Mouse (Mus musculus) MEL (cell line): Measurements from ENCODE around the gene Hmox1. TPM values are rescaled to one million over a fixed set of nuclear protein-coding genes. Genes with fewer than 3 reads are reported as not detected.

Experiments
- DNase-seq: peaks from one replicate; pipeline ENCODE4 v3.0.0; 2011; ENCODE audit warnings: low read depth, low spot score
- H3K27ac ChIP-seq: 2 replicates; pipeline ENCODE4 v1.5.1; 2012; ENCODE audit warnings: low read depth, mild to moderate bottlenecking, control low read depth, low read length, moderate library complexity; ENCODE audit not compliant: control insufficient read depth
- H3K27me3 ChIP-seq, 2 experiments: fragments of 150-350 bp in 1 of 2; sonication (generic) in 1 of 2; 2 replicates each; pipeline ENCODE4 v1.6.1; 2012; ENCODE audit warnings: low read length in 2 of 2, mild to moderate bottlenecking in 2 of 2, improper control_type of control experiment in 1 of 2, moderate library complexity in 1 of 2; ENCODE audit not compliant: insufficient read depth in 2 of 2, control insufficient read depth in 1 of 2
- H3K36me3 ChIP-seq, 2 experiments: 2 replicates each; pipeline ENCODE4 v1.6.1; 2012 to 2014; ENCODE audit warnings: low read length in 2 of 2, improper control_type of control experiment in 1 of 2, inconsistent platforms in 1 of 2, mild to moderate bottlenecking in 1 of 2; ENCODE audit not compliant: insufficient read depth in 2 of 2, control insufficient read depth in 1 of 2
- H3K4me1 ChIP-seq, 2 experiments: fragments of 150-350 bp in 1 of 2; sonication (generic) in 1 of 2; 2 replicates each; pipeline ENCODE4 v1.6.1; 2012; ENCODE audit warnings: low read length in 2 of 2, improper control_type of control experiment in 1 of 2, mild to moderate bottlenecking in 1 of 2; ENCODE audit not compliant: insufficient read depth in 2 of 2, control insufficient read depth in 1 of 2
- H3K4me3 ChIP-seq, 2 experiments: fragments of 150-350 bp in 1 of 2; sonication (generic) in 1 of 2; 2 replicates each; pipeline ENCODE4 v1.5.1; 2012; ENCODE audit warnings: low read depth in 2 of 2, low read length in 2 of 2, mild to moderate bottlenecking in 2 of 2, moderate library complexity in 2 of 2, control low read depth in 1 of 2, improper control_type of control experiment in 1 of 2; ENCODE audit not compliant: control insufficient read depth in 1 of 2, insufficient read depth in 1 of 2
- H3K79me2 ChIP-seq: 2 replicates; pipeline ENCODE4 v1.6.1; 2012; ENCODE audit warnings: mild to moderate bottlenecking, low read length, moderate library complexity; ENCODE audit not compliant: control insufficient read depth, poor library complexity, insufficient read depth
- H3K9ac ChIP-seq: 2 replicates; pipeline ENCODE4 v1.6.1; 2012; ENCODE audit warnings: low read depth, mild to moderate bottlenecking, control low read depth, low read length, moderate library complexity; ENCODE audit not compliant: control insufficient read depth, poor library complexity, severe bottlenecking
- H3K9me3 ChIP-seq: fragments of 150-350 bp; sonication (generic); replicated peaks from 2 replicates; pipeline ENCODE4 v1.6.1; 2012; ENCODE audit warnings: mild to moderate bottlenecking, low read length, improper control_type of control experiment, moderate library complexity; ENCODE audit not compliant: insufficient read depth
- BHLHE40 ChIP-seq: IDR thresholded peaks from 2 replicates; pipeline ENCODE4 v1.6.1; 2012; ENCODE audit warnings: low read depth, mild to moderate bottlenecking, inconsistent platforms, low read length, improper control_type of control experiment, borderline replicate concordance
- CHD1 ChIP-seq: IDR thresholded peaks from 2 replicates; pipeline ENCODE4 v1.6.1; 2012; ENCODE audit warnings: low read depth, mild to moderate bottlenecking, inconsistent platforms, low read length, improper control_type of control experiment
- EP300 ChIP-seq, 2 experiments: IDR thresholded peaks; 2 replicates each; pipeline ENCODE4 v1.6.1; 2011; ENCODE audit warnings: improper control_type of control experiment in 2 of 2, low read length in 2 of 2, low read depth in 1 of 2, mild to moderate bottlenecking in 1 of 2
- GABPA ChIP-seq: IDR thresholded peaks from 2 replicates; pipeline ENCODE4 v1.6.1; 2012; ENCODE audit warnings: low read depth, mild to moderate bottlenecking, inconsistent platforms, low read length, improper control_type of control experiment, moderate library complexity
- GATA1 ChIP-seq: IDR thresholded peaks from 2 replicates; pipeline ENCODE4 v1.6.1; 2011; ENCODE audit warnings: low read depth, low read length, improper control_type of control experiment
- HCFC1 ChIP-seq: IDR thresholded peaks from 2 replicates; pipeline ENCODE4 v1.6.1; 2012; ENCODE audit warnings: low read depth, mild to moderate bottlenecking, inconsistent platforms, low read length, improper control_type of control experiment, moderate library complexity
- KAT2A ChIP-seq: conservative IDR thresholded peaks from 2 replicates; pipeline ENCODE4 v1.6.1; 2012; ENCODE audit warnings: low read depth, low read length, improper control_type of control experiment, inconsistent platforms
- MAZ ChIP-seq: IDR thresholded peaks from 2 replicates; pipeline ENCODE4 v1.6.1; 2012; ENCODE audit warnings: low read depth, mild to moderate bottlenecking, inconsistent platforms, low read length, improper control_type of control experiment
- MXI1 ChIP-seq: IDR thresholded peaks from 2 replicates; pipeline ENCODE4 v1.6.1; 2011; ENCODE audit warnings: mild to moderate bottlenecking, low read depth, low read length, improper control_type of control experiment
- MYB ChIP-seq: IDR thresholded peaks from 2 replicates; pipeline ENCODE4 v1.6.1; 2011; ENCODE audit warnings: mild to moderate bottlenecking, low read depth, low read length, improper control_type of control experiment
- MYC ChIP-seq: IDR thresholded peaks from 2 replicates; pipeline ENCODE4 v1.6.1; 2011; ENCODE audit warnings: low read depth, mild to moderate bottlenecking, low read length, improper control_type of control experiment, moderate library complexity
- POLR2A ChIP-seq, 2 experiments: IDR thresholded peaks; 2 replicates each; pipeline ENCODE4 v1.6.1; 2011 to 2012; ENCODE audit warnings: low read length in 2 of 2, mild to moderate bottlenecking in 2 of 2, control low read depth in 1 of 2, improper control_type of control experiment in 1 of 2, low read depth in 1 of 2, moderate library complexity in 1 of 2; ENCODE audit not compliant: control insufficient read depth in 1 of 2, insufficient read depth in 1 of 2, poor library complexity in 1 of 2
- RCOR1 ChIP-seq: IDR thresholded peaks from 2 replicates; pipeline ENCODE4 v1.6.1; 2012; ENCODE audit warnings: low read depth, mild to moderate bottlenecking, inconsistent platforms, low read length, improper control_type of control experiment
- TAL1 ChIP-seq: IDR thresholded peaks from 2 replicates; pipeline ENCODE4 v1.6.1; 2012; ENCODE audit warnings: mild to moderate bottlenecking, inconsistent platforms, low read length, moderate library complexity, mixed read lengths
- TBP ChIP-seq: IDR thresholded peaks from 2 replicates; pipeline ENCODE4 v1.8.0; 2011; ENCODE audit warnings: low read depth, low read length, improper control_type of control experiment
- UBTF ChIP-seq: IDR thresholded peaks from 2 replicates; pipeline ENCODE4 v1.6.1; 2012; ENCODE audit warnings: low read depth, mild to moderate bottlenecking, inconsistent platforms, low read length, improper control_type of control experiment, moderate library complexity, borderline replicate concordance; ENCODE audit not compliant: insufficient read depth
- USF2 ChIP-seq, 2 experiments: IDR thresholded peaks; 2 replicates each; pipeline ENCODE4 v1.6.1; 2011 to 2012; ENCODE audit warnings: improper control_type of control experiment in 2 of 2, low read length in 2 of 2, borderline replicate concordance in 1 of 2, inconsistent platforms in 1 of 2, low read depth in 1 of 2, mild to moderate bottlenecking in 1 of 2; ENCODE audit not compliant: insufficient read depth in 1 of 2
- ZNF384 ChIP-seq: IDR thresholded peaks from 2 replicates; pipeline ENCODE4 v1.6.1; 2012; ENCODE audit warnings: low read depth, mild to moderate bottlenecking, inconsistent platforms, low read length, improper control_type of control experiment
- polyA plus RNA-seq, 2 experiments: library from polyadenylated mRNA; stranded (reverse) in 1 of 2; unstranded in 1 of 2; fragments of >175 nt in 1 of 2; fragments of >200 nt in 1 of 2; gene quantifications; 2 replicates each; pipeline versions ENCODE4 v1.2.1 to v1.2.4; 2012; ENCODE audit warnings: low replicate concordance in 2 of 2, low read depth in 1 of 2; ENCODE audit not compliant: insufficient read length in 2 of 2, insufficient read depth in 1 of 2, missing spikeins in 1 of 2
- total RNA-seq: library from RNA; depleted of rRNA; stranded (reverse); fragments of 300-350 nt; gene quantifications from 2 replicates; pipeline ENCODE4 v1.2.3, GENCODE M21; 2012

The Hmox1 gene
- total and polyA plus RNA-seq, 3 experiments = 11.1 to 72.4 TPM; not detected in 1

GRCm38 (mm10) chr8:75086002-75086401 lies 7.4 kb upstream of the Hmox1 start (continued):
- TF ChIP-seq USF2 (IDR thresholded peaks at IDR 0.05; ENCODE audit: borderline replicate concordance in 1 of 2, insufficient read depth in 1 of 2, low read depth in 1 of 2, low read length in 2 of 2) = no peak
- TF ChIP-seq GATA1 = peak; percentile 39; the same call in 1 of the 2 replicates
- TF ChIP-seq TAL1 = peak; percentile 12; the same call in 1 of the 2 replicates
- 0 out of 2 replicates have a peak, but pooled peaks have one; percentile 31 for TF ChIP-seq TBP
- TF ChIP-seq BHLHE40 = no peak
- no peak for TF ChIP-seq ZNF384
- peak; percentile 62 to 69 for TF ChIP-seq EP300 (IDR thresholded peaks at IDR 0.05; ENCODE audit: low read depth in 1 of 2, low read length in 2 of 2)
- TF ChIP-seq CHD1 = no peak
- TF ChIP-seq KAT2A = no peak
- TF ChIP-seq MAZ = no peak
- TF ChIP-seq POLR2A (IDR thresholded peaks at IDR 0.05; ENCODE audit: control insufficient read depth in 1 of 2, insufficient read depth in 1 of 2, low read depth in 1 of 2, low read length in 2 of 2, poor library complexity in 1 of 2) = no peak
- TF ChIP-seq MYC = peak; percentile 55; the same call in 1 of the 2 replicates
- no peak for TF ChIP-seq UBTF
- no peak for TF ChIP-seq GABPA
- TF ChIP-seq MYB = no peak

GRCm38 (mm10) chr8:75087127-75087526 lies 6.3 kb upstream of the Hmox1 start:
- no peak overlapping the region for H3K27ac ChIP-seq
- H3K4me3 ChIP-seq = no peak overlapping the region
- no peak for TF ChIP-seq HCFC1
- TF ChIP-seq MXI1 = no peak
- no peak for TF ChIP-seq POLR2A (IDR thresholded peaks at IDR 0.05; ENCODE audit: control insufficient read depth in 1 of 2, insufficient read depth in 1 of 2, low read depth in 1 of 2, low read length in 2 of 2, poor library complexity in 1 of 2)
- TF ChIP-seq RCOR1 = no peak
- TF ChIP-seq TBP = no peak
- no peak for TF ChIP-seq GATA1
- TF ChIP-seq TAL1 = no peak
- no peak overlapping the region for H3K9ac ChIP-seq
- no peaks in the 10 kb centered on the region for H3K27me3 ChIP-seq
- H3K79me2 ChIP-seq = no peaks in the 10 kb centered on the region
- no peaks in the 10 kb centered on the region for H3K9me3 ChIP-seq
- H3K4me1 ChIP-seq = peaks cover 38 to 55% of the 10 kb centered on the region in 2 experiments
- no peak for DNase-seq
- peaks cover 0 to 51% of the 10 kb centered on the region in 2 experiments; a peak in 2 of 4 replicates for H3K36me3 ChIP-seq
